Mouse (Mus musculus) intestine, embryonic 16.5 days (tissue): Measurements from ENCODE around the gene Chst3. TPM values are rescaled to one million over a fixed set of nuclear protein-coding genes. Genes with fewer than 3 reads are reported as not detected.

Experiments used
- ATAC-seq: fragments of 200-750 bp; cut with Nextera tagmentation; 2 replicates; pipeline ENCODE4 v1.8.0; 2017; ENCODE audit warnings: moderate TSS enrichment, moderate library complexity
- H3K27ac ChIP-seq: fragments of 300-500 bp; sonication (generic); 2 replicates; pipeline ENCODE4 v1.5.1; 2014; ENCODE audit warnings: mild to moderate bottlenecking, low read length
- H3K27me3 ChIP-seq: fragments of 300-500 bp; sonication (generic); replicated peaks from 2 replicates; pipeline ENCODE4 v1.6.1; 2014; ENCODE audit warnings: low read length, control low read depth, mixed read lengths; ENCODE audit not compliant: control insufficient read depth, insufficient read depth
- H3K36me3 ChIP-seq: fragments of 300-500 bp; sonication (generic); 2 replicates; pipeline ENCODE4 v1.6.1; 2014; ENCODE audit warnings: low read length, control low read depth; ENCODE audit not compliant: control insufficient read depth, insufficient read depth
- H3K4me1 ChIP-seq: fragments of 300-500 bp; sonication (generic); 2 replicates; pipeline ENCODE4 v1.6.1; 2014; ENCODE audit warnings: low read length, control low read depth, mixed read lengths; ENCODE audit not compliant: control insufficient read depth, insufficient read depth
- H3K4me2 ChIP-seq: fragments of 300-500 bp; sonication (generic); 2 replicates; pipeline ENCODE4 v1.6.1; 2014; ENCODE audit warnings: low read depth, low read length, control low read depth
- H3K4me3 ChIP-seq: fragments of 300-500 bp; sonication (generic); 2 replicates; pipeline ENCODE4 v1.5.1; 2014; ENCODE audit warnings: mild to moderate bottlenecking, low read length
- H3K9ac ChIP-seq: fragments of 300-500 bp; sonication (generic); 2 replicates; pipeline ENCODE4 v1.6.1; 2014; ENCODE audit warnings: low read depth, low read length
- H3K9me3 ChIP-seq: fragments of 300-500 bp; sonication (generic); 2 replicates; pipeline ENCODE4 v1.6.1; 2016; ENCODE audit warnings: low read length, control low read depth; ENCODE audit not compliant: control insufficient read depth
- WGBS: fragments of 180-500 bp; shearing (Covaris S2); extraction: QIAGEN DNeasy Blood & Tissue Kit; methylation state at CpG from one replicate; pipeline ENCODE4 v1.1.7; 2014; 5-methylcytosine and 5-hydroxymethylcytosine counted together
- polyA plus RNA-seq: library from polyadenylated mRNA; unstranded; fragments of >200 nt; fragmentation: Nextera tagmentation; extraction: Ambion mirVana; gene quantifications from 2 replicates; pipeline ENCODE4 v1.2.1, GENCODE M21; 2015

Chst3 gene
- polyA plus RNA-seq, 1 experiment from 2014 or later = 1.3 TPM

GRCm38 (mm10) chr10:60207166-60207705 is 11.8 kb downstream of the Chst3 start:
- H3K4me3 ChIP-seq = no peak overlapping the region
- no peaks in the 10 kb centered on the region for H3K36me3 ChIP-seq
- WGBS = 79% methylated on average over 8 of the region's 8 CpGs
- H3K9ac ChIP-seq = no peak overlapping the region
- H3K4me1 ChIP-seq = peaks cover 4% of the 10 kb centered on the region; the same call in 1 of the 2 replicates
- no peak overlapping the region for H3K27ac ChIP-seq
- no peak overlapping the region for H3K4me2 ChIP-seq
- no peaks in the 10 kb centered on the region for H3K27me3 ChIP-seq
- ATAC-seq = no peak
- H3K9me3 ChIP-seq = no peaks in the 10 kb centered on the region

- no peak overlapping the region for H3K27ac ChIP-seq
- H3K9ac ChIP-seq = no peak overlapping the region
- no peaks in the 10 kb centered on the region for H3K36me3 ChIP-seq
- no peak overlapping the region for H3K4me3 ChIP-seq
- H3K4me1 ChIP-seq = no peaks in the 10 kb centered on the region
- no peaks in the 10 kb centered on the region for H3K9me3 ChIP-seq
- 67% methylated on average over 9 of the region's 9 CpGs for WGBS
- H3K27me3 ChIP-seq = no peaks in the 10 kb centered on the region
- no peak for ATAC-seq
- H3K4me2 ChIP-seq = no peak overlapping the region
Observed at GRCm38 (mm10) chr10:60205601-60206241, 13.3 kb downstream of the Chst3 start.

GRCm38 (mm10) chr10:60202785-60203184 is 16.3 kb downstream of the Chst3 start:
- no peak overlapping the region for H3K4me3 ChIP-seq
- H3K36me3 ChIP-seq = no peaks in the 10 kb centered on the region
- no peak overlapping the region for H3K9ac ChIP-seq
- H3K4me1 ChIP-seq = no peaks in the 10 kb centered on the region
- 42% methylated on average over 5 of the region's 5 CpGs for whole genome bisulfite sequencing
- H3K9me3 ChIP-seq = no peaks in the 10 kb centered on the region
- no peak overlapping the region for H3K27ac ChIP-seq
- H3K27me3 ChIP-seq = no peaks in the 10 kb centered on the region
- H3K4me2 ChIP-seq = no peak overlapping the region
- ATAC-seq = no peak

- Histone ChIP-seq H3K36me3 (no peaks in the 10 kb centered on the region), H3K27ac (no peak overlapping the region), H3K4me1 (peaks cover 8% of the 10 kb centered on the region), H3K9ac (no peak overlapping the region), H3K4me2 (no peak overlapping the region), H3K9me3 (no peaks in the 10 kb centered on the region), H3K27me3 (no peaks in the 10 kb centered on the region), H3K4me3 (no peak overlapping the region)
- 66% methylated on average over 6 of the region's 6 CpGs for WGBS
- no peak for ATAC-seq
Observed at GRCm38 (mm10) chr10:60200996-60201395, 18.1 kb downstream of the Chst3 start.

GRCm38 (mm10) chr10:60199378-60199777 is 19.7 kb downstream of the Chst3 start:
- Histone ChIP-seq H3K4me1 (peaks cover 19% of the 10 kb centered on the region), H3K9ac (no peak overlapping the region), H3K27me3 (no peaks in the 10 kb centered on the region), H3K4me3 (no peak overlapping the region), H3K9me3 (no peaks in the 10 kb centered on the region), H3K36me3 (no peaks in the 10 kb centered on the region), H3K4me2 (no peak overlapping the region), H3K27ac (no peak overlapping the region)
- no peak for ATAC-seq
- 74% methylated on average over 6 of the region's 6 CpGs for WGBS

DNA sequence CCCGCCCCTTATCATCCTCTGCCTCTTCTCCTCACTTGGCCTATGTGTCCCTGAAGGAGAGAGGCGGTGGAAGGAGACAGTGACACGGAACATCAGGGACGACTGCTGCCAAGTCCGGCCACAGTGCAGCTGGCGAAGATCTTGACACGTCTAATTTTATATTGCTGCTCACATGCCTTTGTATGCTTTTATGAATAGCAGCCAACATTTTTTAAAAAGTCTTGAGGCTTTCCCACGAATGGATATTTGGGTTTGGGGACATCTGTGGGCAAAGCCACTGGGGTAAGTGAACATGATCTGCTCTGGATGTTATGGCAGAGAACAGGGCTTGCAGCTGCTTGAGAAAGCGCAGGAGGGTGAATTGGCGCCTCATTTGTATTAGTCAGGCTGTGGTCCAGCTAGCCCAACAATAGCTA is 21.6 kb downstream of the Chst3 start:
- peak overlapping the region; percentile 14; the same call in 1 of the 2 replicates for H3K27ac ChIP-seq
- no peak overlapping the region for H3K4me3 ChIP-seq
- H3K4me2 ChIP-seq = no peak overlapping the region
- H3K36me3 ChIP-seq = no peaks in the 10 kb centered on the region
- H3K27me3 ChIP-seq = no peaks in the 10 kb centered on the region
- no peak overlapping the region for H3K9ac ChIP-seq
- H3K4me1 ChIP-seq = peaks cover 32% of the 10 kb centered on the region
- H3K9me3 ChIP-seq = no peaks in the 10 kb centered on the region
- ATAC-seq = peak; percentile 42; the same call in 1 of the 2 replicates
- 59% methylated on average over 10 of the region's 10 CpGs for WGBS

GRCm38 (mm10) chr10:60196971-60197370 is 22.1 kb downstream of the Chst3 start:
- no peaks in the 10 kb centered on the region for H3K27me3 ChIP-seq
- H3K9ac ChIP-seq = no peak overlapping the region
- H3K9me3 ChIP-seq = no peaks in the 10 kb centered on the region
- no peak for ATAC-seq
- 45% methylated on average over 5 of the region's 5 CpGs for WGBS
- peaks cover 32% of the 10 kb centered on the region for H3K4me1 ChIP-seq
- no peak overlapping the region for H3K4me2 ChIP-seq
- H3K4me3 ChIP-seq = no peak overlapping the region
- peak overlapping the region; percentile 7; the same call in 1 of the 2 replicates for H3K27ac ChIP-seq
- H3K36me3 ChIP-seq = no peaks in the 10 kb centered on the region

- Histone ChIP-seq H3K4me1 (peaks cover 32% of the 10 kb centered on the region), H3K9me3 (no peaks in the 10 kb centered on the region), H3K36me3 (no peaks in the 10 kb centered on the region), H3K4me3 (no peak overlapping the region), H3K27me3 (no peaks in the 10 kb centered on the region), H3K4me2 (no peak overlapping the region), H3K27ac (peak overlapping the region; percentile 31; the same call in 1 of the 2 replicates), H3K9ac (no peak overlapping the region)
- 25% methylated on average over 4 of the region's 4 CpGs for WGBS
- ATAC-seq = no peak
Observed at GRCm38 (mm10) chr10:60195087-60195486, 24.0 kb downstream of the Chst3 start.

DNA sequence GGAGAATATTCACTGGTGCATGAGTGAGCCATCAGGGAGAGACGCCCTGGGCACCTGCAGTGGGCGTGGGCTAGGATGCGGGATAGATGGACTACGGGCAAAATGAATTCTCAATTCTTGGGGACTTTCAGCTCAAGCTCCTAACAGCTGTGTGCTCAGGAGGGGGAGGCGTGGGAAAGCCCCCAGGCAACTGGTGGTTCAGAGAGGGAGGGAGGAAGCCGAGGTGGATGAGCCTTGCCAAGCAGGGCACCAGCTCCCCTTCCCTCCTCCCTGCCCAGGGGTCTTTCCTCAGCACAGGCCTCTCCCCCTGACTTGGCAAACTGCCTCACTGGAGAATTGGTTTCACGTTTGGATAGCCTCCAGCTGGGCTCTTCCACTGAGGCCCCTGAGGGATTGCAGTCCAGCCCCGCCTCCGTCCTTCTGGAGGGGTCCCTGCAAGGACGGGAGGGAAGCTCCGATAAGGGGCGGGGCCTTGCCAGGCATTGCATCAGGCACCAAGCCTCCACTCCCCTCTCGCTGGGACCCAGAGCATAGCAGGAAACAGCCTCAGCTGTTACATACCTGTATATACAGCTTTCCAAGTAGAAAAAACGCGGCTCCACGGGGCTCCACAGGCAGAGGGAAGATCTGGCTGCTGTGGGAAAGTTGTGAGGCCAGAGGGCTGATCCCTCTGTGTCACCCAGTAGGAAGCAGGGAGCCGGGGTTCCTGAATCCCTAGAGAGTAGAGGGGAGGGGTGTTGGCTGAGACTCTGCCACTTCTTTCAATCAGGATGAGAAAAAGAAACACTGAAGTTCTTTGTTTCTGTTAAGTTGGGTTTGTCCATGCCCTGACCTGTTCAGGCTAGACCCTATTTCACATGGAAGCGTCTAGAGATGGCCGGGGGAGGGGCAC is 25.3 kb downstream of the Chst3 start:
- Histone ChIP-seq H3K36me3 (no peaks in the 10 kb centered on the region), H3K9me3 (no peaks in the 10 kb centered on the region), H3K4me3 (peak overlapping the region; percentile 3; the same call in 1 of the 2 replicates), H3K4me1 (peaks cover 32% of the 10 kb centered on the region), H3K27me3 (no peaks in the 10 kb centered on the region), H3K27ac (peak overlapping the region; percentile 67), H3K9ac (peak overlapping the region; percentile 57), H3K4me2 (peak overlapping the region; percentile 52)
- peak; percentile 84 for ATAC-seq
- WGBS = 9% methylated on average over 18 of the region's 19 CpGs
